9 mouse cellular contexts compared by ENCODE assay signal in genomic region chr4:147959881-147960831, GRCm38 (mm10). TPM values are rescaled to one million over a fixed set of nuclear protein-coding genes. Genes with fewer than 3 reads are reported as not detected.
DNase-seq lines count a peak whose midpoint lies in the region; ATAC-seq and TF ChIP-seq lines count a peak whose summit lies in the region.
"Had no signal": no experiment of that assay in that cellular context is flagged by ENCODE, and none has a peak within 500 bp of the region (broad histone marks: within the 10 kb centered on the region; RNA-seq: fewer than 3 reads in every experiment).

No protein-coding gene starts in this region.

- TF ChIP-seq POLR2A in embryonic fibroblast, embryonic 13.5 days (IDR thresholded peaks at IDR 0.05; ENCODE audit: low read depth, low read length), result no peak

- peak; percentile 64 to 87 for DNase-seq in heart, adult 18-20 months
- no peak for DNase-seq in heart, adult 8-10 months (ENCODE audit: low spot score)
- DNase-seq in adrenal gland, postnatal 10 days, result peak; percentile 83
- DNase-seq in hindbrain, embryonic 10.5 days (ENCODE audit: low spot score), result peak; percentile 74
- DNase-seq in left cerebral cortex, postnatal 25 days (ENCODE audit: low spot score in 2 of 2), result peak; percentile 60 to 65
- peak; percentile 94 for DNase-seq in midbrain, embryonic 11.5 days (ENCODE audit: low spot score, missing footprints)
- DNase-seq in spleen, postnatal 10 days (ENCODE audit: low spot score in 2 of 2), result peak; percentile 30 to 71

- no peak overlapping the region for H3K4me2 ChIP-seq in midbrain, embryonic 11.5 days

- peak; percentile 48; the same call in 1 of the 2 replicates for TF ChIP-seq CTCF in embryonic fibroblast, embryonic 13.5 days (IDR thresholded peaks at IDR 0.05; ENCODE audit: borderline replicate concordance, insufficient read depth, low read length)

- no peak overlapping the region for H3K4me3 ChIP-seq in embryonic fibroblast, embryonic 13.5 days (ENCODE audit: insufficient read depth, low read length)
- H3K4me3 ChIP-seq in hindbrain, embryonic 10.5 days, result no peak overlapping the region
- H3K4me3 ChIP-seq in midbrain, embryonic 11.5 days (ENCODE audit: low read depth, low read length), result no peak overlapping the region

- no peak overlapping the region for H3K9ac ChIP-seq in midbrain, embryonic 11.5 days (ENCODE audit: low read length)

- no peak overlapping the region for H3K27ac ChIP-seq in embryonic fibroblast, embryonic 13.5 days (ENCODE audit: insufficient read depth, low read length)
- no peak overlapping the region for H3K27ac ChIP-seq in hindbrain, embryonic 10.5 days
- H3K27ac ChIP-seq in midbrain, embryonic 11.5 days (ENCODE audit: low read depth, low read length), result no peak overlapping the region
- H3K27ac ChIP-seq: macrophage had no signal

- ATAC-seq in midbrain, embryonic 11.5 days (ENCODE audit: low FRiP score), result peak; percentile 88

- H3K36me3 ChIP-seq in hindbrain, embryonic 10.5 days, result no peaks in the 10 kb centered on the region
- H3K36me3 ChIP-seq in midbrain, embryonic 11.5 days (ENCODE audit: control insufficient read depth, insufficient read depth, low read length), result no peaks in the 10 kb centered on the region

- intact Hi-C loops in left cerebral cortex, postnatal 25 days (cut with DNase I), result no loop called here

- 46% methylated on average over 6 of the region's 6 CpGs for WGBS in hindbrain, embryonic 10.5 days
- WGBS in midbrain, embryonic 11.5 days, result 46% methylated on average over 6 of the region's 6 CpGs

- H3K9me3 ChIP-seq in hindbrain, embryonic 10.5 days, result no peaks in the 10 kb centered on the region
- H3K9me3 ChIP-seq in midbrain, embryonic 11.5 days (ENCODE audit: control insufficient read depth, low read length), result no peaks in the 10 kb centered on the region

- no peaks in the 10 kb centered on the region for H3K27me3 ChIP-seq in hindbrain, embryonic 10.5 days (ENCODE audit: insufficient read depth, poor library complexity, severe bottlenecking)
- no peaks in the 10 kb centered on the region for H3K27me3 ChIP-seq in midbrain, embryonic 11.5 days (ENCODE audit: control insufficient read depth, insufficient read depth, low read length)

- no peaks in the 10 kb centered on the region for H3K4me1 ChIP-seq in embryonic fibroblast, embryonic 13.5 days (ENCODE audit: control insufficient read depth, insufficient read depth, low read length)
- H3K4me1 ChIP-seq in hindbrain, embryonic 10.5 days (replicated peaks), result 0 out of 2 replicates have a peak, but pooled peaks cover 3% of the 10 kb centered on the region
- H3K4me1 ChIP-seq in midbrain, embryonic 11.5 days (ENCODE audit: control insufficient read depth, insufficient read depth, low read length), result no peaks in the 10 kb centered on the region

RNA-seq across cellular contexts. Expression of gene 2510039O18Rik, which starts 19.5 kb away (rescaled TPM):
- total RNA-seq in heart, adult 18-20 months (2021), result 10 to 100 TPM; 38.1 to 43.1 TPM
- total RNA-seq in heart, adult 8-10 months (2022), result 10 to 100 TPM; 35.8 to 43.1 (median 39.7) TPM
- total RNA-seq in adrenal gland, postnatal 10 days (2021), result 10 to 100 TPM; 43.4 to 44.7 TPM
- 33.0 and 36.8 TPM in 2 replicates for polyA plus RNA-seq in embryonic fibroblast, embryonic 13.5 days (2011; ENCODE audit: insufficient read length, low read depth, missing spikeins)
- polyA plus RNA-seq in hindbrain, embryonic 10.5 days (2016; fragmentation: Nextera tagmentation; extraction: Ambion mirVana), result 11.9 and 14.9 TPM in 2 replicates
- total RNA-seq in left cerebral cortex, postnatal 25 days (2021), result 10 to 100 TPM; 29.0 to 30.6 TPM
- polyA plus RNA-seq in midbrain, embryonic 11.5 days (2014; fragmentation: Nextera tagmentation; extraction: Ambion mirVana), result 14.3 and 15.3 TPM in 2 replicates

RNA-seq across cellular contexts. Expression of gene Plod1, which starts 23.6 kb away (rescaled TPM):
- total RNA-seq in heart, adult 18-20 months (2021), result 10 to 100 TPM; 61.0 to 65.3 TPM
- total RNA-seq in heart, adult 8-10 months (2022), result 10 to 100 TPM; 52.7 to 66.9 (median 61.3) TPM
- total RNA-seq in adrenal gland, postnatal 10 days (2021), result 10 to 100 TPM; 42.0 to 42.1 TPM
- 53.3 and 64.4 TPM in 2 replicates for polyA plus RNA-seq in embryonic fibroblast, embryonic 13.5 days (2011; ENCODE audit: insufficient read length, low read depth, missing spikeins)
- polyA plus RNA-seq in hindbrain, embryonic 10.5 days (2016; fragmentation: Nextera tagmentation; extraction: Ambion mirVana), result 30.5 and 31.2 TPM in 2 replicates
- 10 to 100 TPM; 17.6 to 19.9 TPM for total RNA-seq in left cerebral cortex, postnatal 25 days (2021)
- 24.2 and 25.8 TPM in 2 replicates for polyA plus RNA-seq in midbrain, embryonic 11.5 days (2014; fragmentation: Nextera tagmentation; extraction: Ambion mirVana)

RNA-seq across cellular contexts. Expression of gene Nppb, which starts 25.4 kb away (rescaled TPM):
- 100 to 1,000 TPM; 170 to 310 TPM for total RNA-seq in heart, adult 18-20 months (2021)
- total RNA-seq in heart, adult 8-10 months (2022), result 100 to 1,000 TPM; 107 to 313 (median 216) TPM
- total RNA-seq in adrenal gland, postnatal 10 days (2021), result not detected
- 2.5 and 6.2 TPM in 2 replicates for polyA plus RNA-seq in embryonic fibroblast, embryonic 13.5 days (2011; ENCODE audit: insufficient read length, low read depth, missing spikeins)
- polyA plus RNA-seq in hindbrain, embryonic 10.5 days (2016; fragmentation: Nextera tagmentation; extraction: Ambion mirVana), result 0.29 TPM in 1 of 2 replicates, not detected in the other
- total RNA-seq in left cerebral cortex, postnatal 25 days (2021), result not detected
- polyA plus RNA-seq in midbrain, embryonic 11.5 days (2014; fragmentation: Nextera tagmentation; extraction: Ambion mirVana), result 0.23 and 0.29 TPM in 2 replicates
- polyA plus RNA-seq: macrophage had no signal

RNA-seq across cellular contexts. Expression of gene Nppa, which starts 40.4 kb away (rescaled TPM):
- 1,000 to 10,000 TPM; 1,365 to 1,908 TPM for total RNA-seq in heart, adult 18-20 months (2021)
- 1,000 to 10,000 TPM; 1,499 to 1,940 (median 1,728) TPM for total RNA-seq in heart, adult 8-10 months (2022)
- not detected for total RNA-seq in adrenal gland, postnatal 10 days (2021)
- 1.4 TPM in 1 of 2 replicates, not detected in the other for polyA plus RNA-seq in embryonic fibroblast, embryonic 13.5 days (2011; ENCODE audit: insufficient read length, low read depth, missing spikeins)
- polyA plus RNA-seq in hindbrain, embryonic 10.5 days (2016; fragmentation: Nextera tagmentation; extraction: Ambion mirVana), result 0.21 TPM in 1 of 2 replicates, not detected in the other
- total RNA-seq in left cerebral cortex, postnatal 25 days (2021), result under 1 TPM in 1 of 2 experiments, not detected in 1; 0.71 TPM
- 0.51 and 0.68 TPM in 2 replicates for polyA plus RNA-seq in midbrain, embryonic 11.5 days (2014; fragmentation: Nextera tagmentation; extraction: Ambion mirVana)
- polyA plus RNA-seq: macrophage had no signal

RNA-seq across cellular contexts. Expression of gene Mfn2, which starts 55.7 kb away (rescaled TPM):
- 100 to 1,000 TPM; 623 to 655 TPM for total RNA-seq in heart, adult 18-20 months (2021)
- total RNA-seq in heart, adult 8-10 months (2022), result 100 to 1,000 TPM; 664 to 803 (median 747) TPM
- 100 to 1,000 TPM; 204 to 232 TPM for total RNA-seq in adrenal gland, postnatal 10 days (2021)
- polyA plus RNA-seq in embryonic fibroblast, embryonic 13.5 days (2011; ENCODE audit: insufficient read length, low read depth, missing spikeins), result 55.3 and 60.2 TPM in 2 replicates
- 43.4 and 52.4 TPM in 2 replicates for polyA plus RNA-seq in hindbrain, embryonic 10.5 days (2016; fragmentation: Nextera tagmentation; extraction: Ambion mirVana)
- 100 to 1,000 TPM; 187 to 193 TPM for total RNA-seq in left cerebral cortex, postnatal 25 days (2021)
- polyA plus RNA-seq in midbrain, embryonic 11.5 days (2014; fragmentation: Nextera tagmentation; extraction: Ambion mirVana), result 36.8 and 42.4 TPM in 2 replicates

Comparison
In these comparisons a context has a peak if more than half of its experiments do, and no peak if none do; other contexts are left out.
1. RNA of gene Nppb, which starts 25.4 kb away (total RNA-seq): 170 to 310 TPM in heart, adult 18-20 months and 107 to 313 TPM in heart, adult 8-10 months; not detected in adrenal gland, postnatal 10 days and not detected in left cerebral cortex, postnatal 25 days; every median in the first group is over 10 times any median in the second.